Mouse (Mus musculus): Measurements from ENCODE around the gene Tex50.
"Not testable (repeated sequence)": the region's sequence is repeated elsewhere in the genome, so short reads cannot be mapped to it uniquely, and the experiment has no call there.

Tex50 gene

GRCm38 (mm10) chr1:161159214-161159613 is at the start of gene Tex50:
TSS of gene Tex50 (minus strand) at chr1:161159314.
- DNase-seq = no peak

DNA sequence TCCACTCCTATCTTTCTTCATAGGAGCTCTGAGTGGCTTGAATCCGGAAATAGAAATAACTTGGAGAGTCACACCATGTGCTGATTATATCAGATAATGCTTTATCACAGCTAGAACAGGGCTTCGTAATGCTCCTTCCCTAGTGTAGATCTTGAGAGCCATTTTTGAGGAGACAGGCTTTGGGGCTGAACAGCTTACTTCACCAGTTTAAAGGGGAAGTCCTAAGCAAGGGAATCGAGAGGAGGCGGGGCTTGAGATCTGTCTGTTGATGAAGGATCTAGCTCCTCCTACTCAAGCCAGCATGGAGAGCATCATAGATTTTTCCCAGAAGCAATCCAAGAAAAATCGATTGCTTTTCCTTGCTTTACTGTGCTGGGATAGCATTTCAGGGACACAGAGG is 40.7 kb upstream of the Tex50 start:
- DNase-seq = no peak

DNA sequence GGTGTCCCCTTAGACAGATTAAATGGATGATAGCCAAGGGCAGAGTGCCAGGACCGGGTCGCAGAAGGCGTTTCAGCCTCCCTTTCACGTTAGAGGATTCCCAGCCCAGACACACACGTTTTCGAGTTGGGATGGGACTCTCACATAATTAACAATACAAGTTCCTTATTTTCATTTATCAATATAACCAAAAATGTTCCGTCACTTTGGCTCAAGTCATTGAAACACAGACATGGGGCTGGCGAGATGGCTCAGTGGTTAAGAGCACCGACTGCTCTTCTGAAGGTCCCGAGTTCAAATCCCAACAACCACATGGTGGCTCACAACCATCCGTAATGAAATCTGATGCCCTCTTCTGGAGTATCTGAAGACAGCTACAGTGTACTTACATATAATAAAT is 37.2 kb upstream of the Tex50 start:
- not testable (repeated sequence) for DNase-seq

GRCm38 (mm10) chr1:161195541-161196351 is 36.6 kb upstream of the Tex50 start:
- DNase-seq = peak; percentile 89

- DNase-seq = no peak
Measured at GRCm38 (mm10) chr1:161190253-161190910, 31.3 kb upstream of the Tex50 start.

- DNase-seq = no peak
Measured at GRCm38 (mm10) chr1:161185431-161185830, 26.3 kb upstream of the Tex50 start.

- DNase-seq = no peak
Measured at GRCm38 (mm10) chr1:161183677-161184076, 24.6 kb upstream of the Tex50 start.

DNA sequence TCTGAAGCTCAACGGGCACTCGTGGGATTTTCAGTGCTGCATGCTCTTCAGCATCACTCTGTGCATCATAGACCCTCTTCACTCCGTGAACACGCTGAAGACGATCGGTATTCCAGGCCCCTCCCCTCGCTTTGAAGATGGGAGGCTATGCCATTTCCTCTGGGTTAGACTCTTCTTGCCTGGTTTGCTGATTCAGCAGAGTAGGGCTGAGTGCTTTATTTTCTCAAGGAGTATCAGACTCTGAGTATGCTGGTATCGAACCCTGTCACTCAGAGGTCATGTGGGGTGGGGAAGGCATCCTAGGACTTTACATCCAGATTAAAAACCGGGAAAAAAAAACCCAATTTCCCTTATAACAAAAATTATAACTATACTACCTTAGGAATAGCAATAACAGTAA is 23.3 kb upstream of the Tex50 start:
- DNase-seq = no peak

- peak; percentile 80 for DNase-seq
Measured at GRCm38 (mm10) chr1:161180674-161181073, 21.6 kb upstream of the Tex50 start.

DNA sequence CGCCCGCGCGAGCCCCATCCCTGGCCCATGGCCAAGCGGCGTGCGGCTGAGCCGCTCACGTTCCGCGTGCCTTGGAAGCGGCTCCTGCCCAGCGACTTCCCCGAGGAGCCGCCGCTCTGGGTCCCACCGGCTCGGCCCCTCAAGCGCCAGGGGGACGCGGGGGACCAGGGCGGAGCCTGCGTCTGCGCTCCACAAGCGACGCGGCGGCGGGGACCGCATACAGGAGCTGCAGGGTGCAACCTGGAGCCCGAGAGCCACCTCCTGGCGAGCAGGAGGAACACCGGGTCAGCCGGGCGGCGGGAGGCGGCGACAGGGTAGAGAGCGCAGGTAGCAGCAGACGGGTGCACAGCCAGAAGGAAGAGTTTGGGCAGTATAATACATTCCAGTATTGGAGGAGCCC is 11.5 kb upstream of the Tex50 start:
- DNase-seq = peak; percentile 72

- no peak for DNase-seq
Measured at GRCm38 (mm10) chr1:161160266-161160665, 1.2 kb upstream of the Tex50 start.

DNA sequence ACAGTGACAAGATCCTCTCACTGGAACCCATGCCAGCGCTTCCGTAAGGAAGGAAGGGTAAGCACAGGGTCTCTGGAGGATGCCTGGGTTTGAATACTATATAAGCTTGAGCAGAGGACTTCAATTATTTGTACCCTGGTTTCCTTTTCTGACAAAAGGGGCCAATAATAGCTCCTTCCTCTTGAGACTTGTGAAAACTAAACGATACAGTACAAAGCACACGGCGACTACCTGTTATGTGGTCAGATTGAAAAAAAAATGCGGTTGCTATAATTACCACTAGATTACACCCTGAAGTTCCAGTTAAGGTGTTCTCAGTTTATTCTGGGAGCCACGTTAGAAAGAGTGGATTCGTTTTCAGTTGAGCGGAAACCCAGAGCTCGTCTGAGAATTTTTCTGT is 2.6 kb downstream of the Tex50 start:
- no peak for DNase-seq

GRCm38 (mm10) chr1:161151098-161151497 is 8.0 kb downstream of the Tex50 start:
- no peak for DNase-seq

DNA sequence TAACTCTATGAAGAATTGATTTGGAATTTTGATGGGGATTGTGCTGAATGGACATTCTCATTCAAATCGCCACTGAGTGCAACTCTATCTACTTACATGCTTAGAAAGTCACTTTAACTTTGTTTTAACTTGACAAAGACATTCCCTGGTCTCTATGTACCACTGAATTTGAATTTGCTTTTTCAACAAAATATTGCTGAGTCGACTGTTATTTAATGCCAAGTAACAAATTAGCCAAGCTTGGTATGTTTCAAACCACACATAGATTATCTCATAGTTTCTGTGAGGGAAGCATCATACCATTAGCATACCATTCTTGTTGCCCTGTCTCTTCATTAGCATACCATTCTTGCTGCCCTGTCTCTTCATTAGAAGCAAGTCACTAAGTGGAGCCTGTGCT is 11.2 kb downstream of the Tex50 start:
- no peak for DNase-seq

DNA sequence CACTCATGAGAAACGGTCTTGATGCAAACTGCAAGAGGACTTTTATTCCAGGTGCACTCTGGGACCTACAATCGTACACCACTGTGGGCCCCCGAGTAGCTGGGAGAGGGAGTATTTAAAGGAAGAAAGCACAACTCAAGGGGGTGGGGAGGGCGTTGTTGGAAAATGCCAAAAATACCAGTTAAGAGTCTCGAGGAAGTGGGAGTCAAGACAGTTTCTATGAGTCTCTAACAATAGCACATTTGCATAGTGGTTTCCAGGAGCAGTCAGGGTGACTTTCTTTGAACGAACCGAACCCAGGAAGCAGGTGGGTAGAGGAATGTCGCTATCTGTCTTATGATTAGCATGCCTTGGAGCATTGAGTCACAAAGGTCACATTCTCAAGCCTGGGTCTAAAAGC is 13.5 kb downstream of the Tex50 start:
- not testable (repeated sequence) for DNase-seq

GRCm38 (mm10) chr1:161143216-161143615 is 15.9 kb downstream of the Tex50 start:
- DNase-seq = no peak

GRCm38 (mm10) chr1:161142531-161143159 is 16.5 kb downstream of the Tex50 start, which contains the start of gene Ankrd45:
TSS of gene Ankrd45 (plus strand) at chr1:161142691.
- DNase-seq = peak; percentile 21

GRCm38 (mm10) chr1:161140026-161140762 is 18.9 kb downstream of the Tex50 start:
- DNase-seq = no peak

DNA sequence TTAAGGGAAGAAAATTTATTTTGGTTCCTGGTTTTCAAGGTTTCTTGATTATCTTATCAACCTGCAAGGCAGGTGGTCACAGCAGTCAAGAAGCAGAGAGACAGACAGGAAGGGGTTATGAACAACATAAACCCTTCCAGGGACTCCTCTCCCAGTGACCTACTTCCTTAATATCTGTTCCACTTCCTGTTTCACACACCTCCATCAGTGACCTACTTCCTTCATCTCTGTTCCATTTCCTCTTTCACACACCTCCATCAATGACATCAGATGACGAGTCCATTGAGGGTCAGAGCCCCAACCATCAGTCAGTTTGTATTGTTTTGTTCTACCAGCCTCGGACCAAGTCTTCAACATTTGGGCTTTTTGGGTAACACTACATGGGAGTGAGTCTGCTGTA is 19.6 kb downstream of the Tex50 start:
- DNase-seq = peak; percentile 6

GRCm38 (mm10) chr1:161130726-161131664 is 28.1 kb downstream of the Tex50 start, which contains the start of gene Klhl20:
TSS of gene Klhl20 (minus strand) at chr1:161131511.
- DNase-seq = peak; percentile 97

DNA sequence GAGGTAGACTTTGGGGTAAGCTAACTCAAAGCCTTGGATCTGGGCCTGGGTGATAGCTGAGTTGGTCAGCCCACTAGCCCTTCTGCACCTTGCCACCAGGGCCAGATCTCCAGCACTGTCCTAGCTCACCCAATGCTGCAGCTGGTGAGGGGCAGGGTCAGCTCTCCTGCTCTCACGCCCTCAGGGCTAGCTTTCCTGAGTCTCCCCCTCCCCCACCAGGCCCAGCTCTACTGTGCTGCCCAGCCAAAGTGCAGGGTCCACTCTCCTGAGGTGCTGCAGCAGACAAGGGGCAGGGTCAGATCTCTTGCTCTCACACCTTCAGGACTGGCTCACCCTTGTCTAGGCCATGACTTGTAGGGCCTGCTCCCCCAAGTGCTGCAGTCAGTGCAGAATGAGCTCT is 32.7 kb downstream of the Tex50 start:
- DNase-seq = no peak

Measured in lung, postnatal 36 days (tissue).